Mouse (Mus musculus): ENCODE measurements at regions not wholly inside any gene's neighbourhood (a gene's known extent, or its start where the extent isn't known, plus 50 kb on each side); places are given as distances from the start of the nearest gene placed in this dataset.

DNA sequence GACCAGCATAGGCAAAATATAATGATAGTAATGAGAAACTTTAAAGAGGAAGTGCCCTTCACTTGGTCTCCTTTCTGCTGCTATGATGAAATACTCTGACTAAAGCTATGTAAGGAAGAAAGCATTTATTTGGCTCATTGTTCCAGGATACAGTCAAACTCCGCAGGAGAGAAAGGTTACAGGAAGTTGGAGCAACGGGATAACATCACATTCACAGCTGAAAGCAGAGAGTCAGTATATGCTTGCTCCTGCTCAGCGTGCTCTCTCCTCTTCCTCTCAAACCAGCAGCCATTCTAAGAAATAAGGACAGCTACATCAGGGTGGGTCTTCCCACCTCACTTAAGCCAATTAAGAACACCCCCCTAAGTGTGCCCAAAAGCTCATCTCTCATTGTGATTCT, 98.9 kb upstream of the Syt10 start:
- no peak for DNase-seq

GRCm38 (mm10) chr15:89932370-89932769, 90.7 kb upstream of the Syt10 start:
- DNase-seq = no peak

DNA sequence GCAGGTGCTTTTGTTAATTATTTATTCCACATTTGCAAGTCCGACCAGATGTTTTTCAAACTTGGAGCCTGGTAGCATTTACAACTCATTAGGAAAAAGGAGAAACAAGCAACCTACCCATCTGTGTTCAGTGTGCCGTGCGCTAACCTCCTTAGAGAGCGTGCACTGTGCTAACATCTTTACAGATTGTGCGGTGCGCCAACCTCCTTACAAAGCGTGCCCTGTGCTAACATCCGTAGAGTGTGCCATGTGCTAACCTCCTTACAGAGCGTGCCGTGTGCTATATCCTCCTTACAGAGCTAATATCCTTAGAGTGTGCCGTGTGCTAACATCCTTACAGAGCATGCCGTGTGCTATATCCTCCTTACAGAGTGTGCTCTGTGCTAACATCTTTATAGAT, 73.9 kb upstream of the Syt10 start:
- DNase-seq = no peak

GRCm38 (mm10) chr15:89903057-89903456, 61.4 kb upstream of the Syt10 start:
- peak; percentile 10 for DNase-seq

DNA sequence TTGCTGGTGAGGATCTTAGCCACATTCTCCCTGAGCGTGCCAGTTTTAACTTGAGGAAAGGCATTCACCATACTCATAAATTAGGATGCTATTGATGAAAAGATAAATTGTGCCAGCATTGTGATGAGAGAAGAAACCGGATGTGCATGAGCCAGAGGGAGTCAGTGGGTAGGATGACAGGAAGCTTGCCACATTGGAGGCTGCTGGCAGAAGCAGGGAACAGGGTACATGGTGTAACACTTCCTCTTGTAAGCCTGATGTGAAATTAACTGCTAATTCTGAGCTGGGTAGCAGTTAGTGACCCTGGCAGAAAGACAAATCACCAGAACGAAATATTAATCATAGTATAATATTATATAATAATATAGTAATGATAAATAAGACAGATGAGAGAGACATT, 52.0 kb upstream of the Syt10 start:
- no peak for DNase-seq
